Mouse (Mus musculus) leukemia stem cell, adult 10-12 weeks (primary cell): ENCODE data around the gene Krit1. TPM values are rescaled to one million over a fixed set of nuclear protein-coding genes. Genes with fewer than 3 reads are reported as not detected.

Source experiments
- polyA plus RNA-seq: library from polyadenylated mRNA; stranded (reverse); fragments of >175 nt; gene quantifications from 2 replicates; pipeline ENCODE4 v1.2.3, GENCODE M21; 2012; ENCODE audit warnings: low replicate concordance

The Krit1 gene
- 2.3 and 6.3 TPM in 2 replicates for polyA plus RNA-seq

DNA sequence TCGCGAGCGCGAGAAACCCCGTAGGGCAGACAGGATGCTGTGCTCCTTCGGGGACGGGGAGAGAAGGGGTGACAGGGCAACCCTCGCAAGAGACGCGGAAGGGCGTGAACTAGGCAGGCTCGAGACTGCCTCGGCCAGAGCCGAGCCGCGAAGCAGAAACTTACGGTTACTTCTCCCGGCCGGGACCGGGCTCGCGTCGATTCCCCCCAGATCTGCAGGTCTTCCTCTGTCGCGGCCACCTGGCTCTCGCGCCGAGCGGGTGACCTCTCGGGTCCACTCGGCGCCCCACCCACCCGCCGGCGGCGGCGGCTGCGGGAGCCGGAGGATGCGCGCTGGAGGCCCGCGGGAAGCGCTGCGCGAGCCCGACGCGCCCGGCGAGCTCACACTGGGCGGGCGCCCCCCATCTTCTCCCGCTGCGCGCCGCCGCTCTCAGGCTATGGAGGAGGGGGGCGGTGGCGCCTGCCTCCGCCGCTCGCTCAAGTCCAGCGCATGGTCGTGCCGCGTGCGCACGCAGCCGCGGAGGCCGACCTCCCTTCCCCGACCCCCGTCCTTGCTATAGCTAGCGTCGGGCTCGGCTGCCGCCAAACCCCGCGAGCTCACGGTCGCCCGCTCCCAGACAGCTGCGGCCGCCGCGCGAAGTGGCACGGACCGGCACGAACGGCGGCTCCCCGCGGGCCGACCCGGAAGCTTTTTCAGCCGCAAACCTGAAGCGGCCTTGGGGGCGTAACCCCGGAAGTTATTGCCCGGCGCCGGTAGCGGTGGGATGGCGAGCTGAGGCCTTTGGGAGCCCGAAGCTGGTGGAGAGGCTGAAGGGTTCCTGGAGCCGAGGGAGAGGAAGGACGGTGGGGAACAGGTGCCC is at the start of gene Krit1, which contains the start of gene Ankib1:
Gene Krit1 (plus strand): TSS at position 752 of the 859 bp plus-strand sequence.
Gene Ankib1 (minus strand): TSS at position 493 of the 859 bp plus-strand sequence.

DNA sequence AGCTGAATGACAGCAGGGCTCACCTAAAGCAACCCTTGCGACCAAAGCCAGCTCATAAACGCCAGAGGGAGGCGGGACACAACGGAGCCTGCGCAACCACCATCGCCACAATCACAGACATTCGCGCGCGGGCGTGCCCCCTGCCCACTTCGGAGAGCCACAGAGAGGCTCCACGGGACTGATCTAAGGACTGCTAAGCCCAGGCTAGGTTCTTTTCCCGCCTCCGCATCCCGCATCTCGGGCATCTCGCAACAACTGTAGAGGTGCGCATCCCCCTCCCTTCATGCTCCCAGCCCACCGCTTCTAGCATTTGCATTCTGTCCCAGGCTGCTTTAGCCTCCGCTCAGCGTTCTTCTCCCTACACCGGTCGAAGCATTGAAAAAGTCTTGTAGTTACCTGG is 42.0 kb downstream of the Krit1 start, which contains the start of gene Lrrd1:
Gene Lrrd1 (plus strand): TSS at position 148 of the 400 bp plus-strand sequence.

DNA sequence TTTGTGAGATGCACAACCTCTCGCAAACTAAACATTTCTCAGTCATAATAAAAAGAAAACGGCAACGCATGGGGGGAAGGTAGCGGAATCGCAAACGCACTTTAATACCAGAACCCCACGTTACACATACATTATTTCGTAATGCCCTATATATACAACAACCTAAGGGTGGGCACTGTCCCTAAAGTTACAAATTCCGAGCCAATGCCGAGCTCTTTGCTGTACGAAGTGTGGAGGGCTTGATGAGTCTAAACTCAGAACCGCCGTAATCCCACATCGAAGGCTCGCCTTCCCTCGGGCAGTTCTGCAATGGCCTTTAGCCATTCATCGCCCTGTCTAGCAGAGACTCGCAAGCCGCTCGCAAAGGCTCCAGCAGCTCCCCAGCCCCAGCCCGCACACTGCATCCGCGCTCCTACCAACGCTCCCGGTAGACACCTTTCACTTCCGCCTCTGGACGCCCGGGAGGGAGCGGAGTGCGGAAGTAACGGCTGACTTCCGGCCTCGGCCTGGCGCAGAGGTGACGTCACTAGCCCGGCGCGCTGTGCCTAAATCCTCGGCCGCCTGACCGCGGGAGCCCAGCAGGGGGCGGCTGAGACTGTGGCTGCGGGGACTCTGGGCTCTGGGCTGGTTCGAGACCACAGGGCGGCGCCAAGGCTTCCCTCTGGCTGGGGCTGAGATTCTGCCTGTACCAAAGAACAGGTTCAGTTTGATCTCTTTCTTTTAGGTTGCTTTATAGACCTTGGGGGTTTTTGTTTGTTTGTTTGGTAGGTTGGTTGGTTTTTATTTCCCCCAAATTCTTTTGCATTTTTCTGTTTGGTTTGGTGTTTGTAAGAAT is 90.7 kb downstream of the Krit1 start, which contains the start of gene Mterf1a:
Gene Mterf1a (minus strand): TSS at position 475 of the 835 bp plus-strand sequence.

Other genes with a start within 250 kb of the Krit1 start
- 0.10 and 0.63 TPM in 2 replicates for gene 1700109H08Rik, start 231.6 kb upstream of the Krit1 start, polyA plus RNA-seq
- gene Pex1, start 207.1 kb upstream of the Krit1 start, polyA plus RNA-seq: 1.9 and 2.6 TPM in 2 replicates
- gene Rbm48, start 206.6 kb upstream of the Krit1 start, polyA plus RNA-seq: 1.9 and 3.7 TPM in 2 replicates
- not detected in 2 replicates for gene Tmbim7, start 152.0 kb upstream of the Krit1 start, polyA plus RNA-seq
- 48.6 and 50.2 TPM in 2 replicates for gene Gatad1, start 146.0 kb upstream of the Krit1 start, polyA plus RNA-seq
- 4.8 and 19.7 TPM in 2 replicates for gene Ankib1, start 259 bp upstream of the Krit1 start, polyA plus RNA-seq
- gene Lrrd1, start 42.0 kb downstream of the Krit1 start, polyA plus RNA-seq: 0.06 TPM in 1 of 2 replicates, not detected in the other
- gene Mterf1a, start 90.7 kb downstream of the Krit1 start, polyA plus RNA-seq: 0.27 and 0.28 TPM in 2 replicates
- gene Akap9, start 124.9 kb downstream of the Krit1 start, polyA plus RNA-seq: 34.6 and 37.0 TPM in 2 replicates